Mouse (Mus musculus) adrenal gland, postnatal 10 days (tissue): ENCODE measurements around the gene Emc10. TPM values are rescaled to one million over a fixed set of nuclear protein-coding genes. Genes with fewer than 3 reads are reported as not detected.
A peak's percentile ranks its signal among the peaks of the same experiment; 100 is the strongest.

Experiments
- DNase-seq: peaks from one replicate; pipeline ENCODE4 v3.0.0; 2021; ENCODE audit warnings: mixed read lengths
- long read RNA-seq, 2 experiments: library from polyadenylated mRNA; stranded (forward); transcript quantifications; one replicate each; pipeline ENCODE4 v2.0.0; 2021
- total RNA-seq, 2 experiments: library from RNA; stranded (reverse); gene quantifications; 2 replicates each; pipeline ENCODE4 v1.2.3; 2021

The Emc10 gene
- total RNA-seq = 10 to 100 TPM; 88.8 to 91.1 TPM
- long read RNA-seq, experiment 1, transcript Emc10-202 (7 exons, 1,872 nt) = major isoform, 88 of 192 reads
- long read RNA-seq, experiment 1, transcript Emc10-201 (8 exons, 1,662 nt) = minor isoform, 69 of 192 reads
- long read RNA-seq, experiment 1, partial matches to known transcripts = 8 of 192 reads
- long read RNA-seq, experiment 1, other reads (novel, unspliced or antisense) = 25 of 192 reads
- long read RNA-seq, experiment 2, transcript Emc10-201 (8 exons, 1,662 nt) = minor isoform, 59 of 148 reads
- long read RNA-seq, experiment 2, transcript Emc10-202 (7 exons, 1,872 nt) = major isoform, 67 of 148 reads
- long read RNA-seq, experiment 2, partial matches to known transcripts = 7 of 148 reads
- long read RNA-seq, experiment 2, other reads (novel, unspliced or antisense) = 13 of 148 reads

GRCm38 (mm10) chr7:44495992-44496770, at the start of gene Emc10, which contains the start of gene Fam71e1:
TSS of gene Emc10 (minus strand) at chr7:44496529.
TSS of gene Fam71e1 (plus strand) at chr7:44496581.
- peak; percentile 99 for DNase-seq

GRCm38 (mm10) chr7:44543071-44543470, 46.7 kb upstream of the Emc10 start:
- no peak for DNase-seq

GRCm38 (mm10) chr7:44542555-44542954, 46.2 kb upstream of the Emc10 start:
- no peak for DNase-seq

- DNase-seq = no peak
Measured at GRCm38 (mm10) chr7:44538756-44539624, 42.7 kb upstream of the Emc10 start.

GRCm38 (mm10) chr7:44537496-44537895, 41.2 kb upstream of the Emc10 start:
- no peak for DNase-seq

GRCm38 (mm10) chr7:44537009-44537408, 40.7 kb upstream of the Emc10 start:
- DNase-seq = no peak

GRCm38 (mm10) chr7:44536590-44536968, 40.2 kb upstream of the Emc10 start:
- DNase-seq = no peak

DNA sequence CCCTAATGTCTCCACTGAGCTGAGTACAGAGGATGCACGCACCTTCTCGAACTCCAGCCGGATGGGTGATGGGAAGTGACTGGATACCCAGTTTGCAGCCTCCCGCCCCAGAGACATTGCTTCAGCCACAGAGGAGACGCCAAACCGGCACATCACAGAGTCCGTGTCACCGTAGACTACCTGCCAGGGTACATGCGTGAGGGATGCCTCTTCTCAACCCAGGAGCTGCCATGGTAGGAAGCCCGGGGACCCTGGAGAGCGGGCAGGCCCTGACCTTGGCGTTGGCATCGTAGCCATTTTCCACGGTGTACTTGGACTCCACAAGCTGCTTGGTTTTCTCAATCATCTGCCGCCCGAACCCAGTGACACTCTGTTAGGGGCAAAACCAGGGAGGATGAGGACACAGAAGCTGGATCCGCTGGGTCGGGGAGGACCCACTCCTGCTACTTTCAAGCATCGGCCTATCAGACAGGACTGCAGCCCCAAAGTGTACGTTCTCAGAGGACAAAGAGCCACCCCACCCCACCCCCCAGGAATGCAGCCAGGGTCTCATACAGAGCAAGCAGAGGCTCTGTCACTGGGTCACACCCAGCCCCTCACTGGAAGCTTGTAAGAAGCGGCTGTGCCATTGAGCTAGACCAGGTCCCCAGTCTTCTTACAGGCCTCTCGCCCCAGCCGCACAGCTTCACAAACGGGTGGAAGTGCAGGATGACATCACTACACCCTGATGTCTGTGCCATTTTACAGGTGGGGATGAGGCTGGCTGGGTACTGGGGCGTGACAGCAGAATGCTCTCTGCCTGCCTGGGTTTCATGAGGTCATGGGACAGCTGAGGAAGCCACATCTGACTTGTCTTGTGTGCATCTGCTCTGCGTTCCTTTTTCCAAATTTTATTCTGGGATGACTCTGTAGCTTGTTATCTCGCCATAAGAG, 39.6 kb upstream of the Emc10 start:
- DNase-seq = no peak

- no peak for DNase-seq
Measured at GRCm38 (mm10) chr7:44534656-44535441, 38.5 kb upstream of the Emc10 start.

- no peak for DNase-seq
Measured at GRCm38 (mm10) chr7:44534242-44534641, 37.9 kb upstream of the Emc10 start.

DNA sequence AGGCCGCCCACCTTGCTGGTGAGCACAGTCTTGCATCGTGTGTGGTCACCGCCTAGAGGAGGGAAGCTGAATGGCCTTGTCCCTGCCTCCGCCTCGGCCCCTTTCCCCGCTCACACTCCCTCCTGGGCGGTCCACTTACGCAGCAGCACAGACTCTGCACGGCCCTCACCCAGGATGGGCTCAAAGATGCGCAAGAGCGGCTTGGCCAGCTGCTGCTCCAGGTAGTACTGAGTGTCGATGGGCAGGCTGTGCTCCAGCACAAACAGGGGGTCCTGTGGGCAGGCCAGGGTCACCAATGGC, 37.4 kb upstream of the Emc10 start:
- DNase-seq = no peak

DNA sequence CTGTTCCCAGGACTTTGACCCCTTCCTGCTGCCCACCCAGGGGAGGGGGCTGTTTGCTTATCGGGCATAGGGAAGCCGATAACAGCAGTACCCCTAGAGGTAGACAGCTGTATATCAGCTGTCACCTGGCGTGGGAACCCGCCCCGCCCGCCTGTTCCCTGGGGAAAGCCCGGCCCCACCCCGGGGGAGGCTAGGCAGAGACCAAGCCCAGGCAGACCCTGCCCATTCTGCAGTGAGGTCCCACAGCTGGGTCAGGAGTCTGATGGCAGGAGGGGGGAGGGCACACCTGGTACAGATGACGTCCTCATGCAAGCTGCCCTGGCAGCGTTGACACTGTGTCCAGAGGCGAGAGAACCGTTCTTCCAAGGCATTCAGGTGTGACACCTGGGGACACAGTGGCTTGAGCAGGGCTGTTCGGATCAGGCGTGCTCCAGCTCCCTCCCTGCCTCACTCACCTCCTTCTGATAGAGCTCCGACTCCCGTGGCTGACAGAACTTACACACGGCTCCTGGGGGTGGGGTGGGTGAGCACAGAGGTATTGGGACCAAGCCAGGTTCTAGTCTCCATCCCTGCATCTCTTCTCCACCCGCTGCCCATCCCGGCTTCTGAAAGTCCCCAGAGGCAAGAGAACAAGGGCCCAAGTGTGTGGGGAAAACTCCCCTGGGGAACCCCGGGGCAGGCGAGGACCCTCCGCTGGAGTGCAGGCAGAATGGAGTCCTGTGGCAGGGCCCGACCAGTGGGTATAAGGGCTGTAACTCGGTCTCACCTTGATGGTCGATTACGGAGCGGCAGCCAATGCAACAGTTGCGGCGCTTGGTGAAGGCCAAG, 36.8 kb upstream of the Emc10 start:
- no peak for DNase-seq

DNA sequence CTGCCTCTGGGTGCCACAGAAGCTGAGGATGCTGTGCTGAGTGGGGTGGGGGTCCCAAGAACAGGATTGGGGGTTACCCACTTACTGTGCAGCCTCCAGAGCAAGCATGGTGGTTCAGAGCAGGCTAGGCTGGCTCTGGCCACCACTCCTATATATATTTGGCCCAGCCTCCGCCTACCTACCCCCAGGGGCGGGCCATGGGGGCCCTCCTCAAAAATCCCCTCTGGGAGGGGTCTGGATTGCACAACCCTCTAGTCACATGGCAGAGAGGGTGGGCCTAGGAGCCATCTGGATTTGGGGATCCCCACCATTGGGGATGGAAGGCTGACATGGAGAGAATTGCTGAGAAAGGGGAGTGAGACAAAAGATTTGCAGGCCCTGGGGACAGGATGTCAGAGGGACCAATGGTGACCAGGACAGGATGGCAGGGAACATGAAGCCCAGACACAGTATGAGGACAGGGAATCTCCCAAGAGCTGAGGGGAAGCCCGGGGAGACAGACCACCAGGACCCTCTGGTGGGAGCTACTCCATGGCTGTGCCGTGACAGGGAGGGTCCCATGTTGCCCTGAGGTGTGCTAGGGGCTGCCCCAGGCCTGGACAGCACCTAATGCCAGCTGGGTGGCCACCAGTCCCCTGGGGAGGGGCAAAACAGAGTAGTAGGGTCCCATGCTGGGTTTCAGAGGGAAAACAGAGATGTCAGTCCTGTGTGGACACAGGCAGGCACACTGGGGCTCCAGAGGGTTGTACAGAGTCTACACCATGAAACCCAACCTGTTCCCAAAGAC, 35.8 kb upstream of the Emc10 start, which contains the start of gene Spib:
Spib (minus strand) TSS at position 126 of the 787 bp plus-strand sequence.
- no peak for DNase-seq

DNA sequence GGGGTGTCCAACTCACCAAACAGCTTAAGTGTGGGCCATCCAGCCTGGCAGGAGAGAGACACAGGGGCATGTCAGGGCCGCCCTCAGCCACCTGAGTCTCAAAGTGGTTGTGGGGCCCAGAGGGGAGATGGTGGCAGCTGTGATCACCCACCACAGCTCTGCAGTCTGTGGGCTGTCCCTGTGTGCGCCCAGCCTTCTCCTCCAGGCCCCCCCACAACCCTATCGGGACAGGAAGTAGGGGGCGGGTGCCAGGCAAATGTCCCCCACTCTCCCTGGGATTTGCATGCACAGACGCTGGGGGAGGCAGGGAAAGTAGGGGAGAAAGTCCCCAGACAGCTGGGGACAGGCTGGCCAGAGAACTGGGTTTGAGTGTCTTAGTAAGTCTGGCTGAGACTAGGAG, 34.9 kb upstream of the Emc10 start:
- DNase-seq = no peak

GRCm38 (mm10) chr7:44530507-44530906, 34.2 kb upstream of the Emc10 start:
- no peak for DNase-seq

- no peak for DNase-seq
Measured at GRCm38 (mm10) chr7:44529518-44529917, 33.2 kb upstream of the Emc10 start.

DNA sequence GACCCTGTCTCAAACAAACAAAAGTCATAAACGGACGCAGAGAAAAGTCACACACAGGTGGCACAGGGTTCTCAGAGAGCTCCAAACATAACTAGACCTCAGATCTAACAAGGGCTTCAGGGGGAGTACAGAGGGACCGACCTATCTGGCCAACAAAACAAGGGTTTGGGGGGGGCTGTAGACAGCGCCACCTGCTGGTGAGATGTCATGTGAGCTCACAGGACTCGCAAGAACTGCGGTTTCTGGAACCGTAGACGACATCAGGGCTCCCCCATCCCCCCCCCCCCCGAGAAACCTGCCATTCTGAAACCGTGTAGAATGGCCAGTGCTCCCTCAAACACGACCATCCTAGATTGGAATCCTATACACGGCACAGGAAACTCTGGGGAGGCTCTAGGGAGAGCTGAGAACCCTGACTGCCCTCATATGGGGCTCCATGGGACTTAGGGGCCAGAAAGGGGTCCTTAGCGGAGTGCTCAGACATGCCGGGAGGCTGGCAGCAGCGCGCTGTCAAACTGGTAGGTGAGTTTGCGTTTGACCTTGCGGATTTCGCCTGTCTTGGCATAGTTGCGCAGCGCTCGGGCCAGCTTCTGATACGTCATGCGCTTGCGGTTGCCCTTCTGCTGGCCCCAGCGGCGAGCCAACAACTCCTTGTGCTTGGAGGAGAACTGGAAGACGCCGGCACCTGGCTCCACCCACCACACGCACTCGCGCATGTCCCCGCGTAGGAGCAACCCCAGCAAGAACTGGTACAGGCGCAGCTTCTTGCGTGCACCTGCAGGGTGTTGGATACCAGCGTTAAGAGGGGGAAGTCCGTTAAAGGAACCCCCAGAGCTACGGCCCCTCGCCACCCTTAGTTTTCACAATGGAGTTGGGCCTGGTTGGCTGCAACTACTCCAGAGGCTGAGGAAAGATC, 31.4 kb upstream of the Emc10 start:
- DNase-seq = peak; percentile 83
